Mouse (Mus musculus): Measurements from ENCODE around the gene Ankrd50. TPM values are rescaled to one million over a fixed set of nuclear protein-coding genes. Genes with fewer than 3 reads are reported as not detected.
A peak's percentile ranks its signal among the peaks of the same experiment; 100 is the strongest.

The Ankrd50 gene
- polyA plus RNA-seq (2012; rRNA removed), result 2.5 and 3.4 TPM in 2 replicates
- polyA plus RNA-seq (2014; fragmentation: Nextera tagmentation; extraction: Ambion mirVana), result 2.0 and 3.0 TPM in 2 replicates

- DNase-seq (ENCODE audit: low read depth in 3 of 3, low spot score in 3 of 3), result peak; percentile 85 to 91 (median 89)
- under 1% methylated on average over 57 of the region's 81 CpGs for WGBS (ENCODE audit: insufficient replicate concordance)
- Histone ChIP-seq H3K36me3 (replicated peaks; ENCODE audit: control insufficient read depth, insufficient read depth, low read depth) (no peaks in the 10 kb centered on the region), H3K27ac (no peak within 1 kb of the TSS; the same call in 1 of the 2 replicates), H3K4me1 (replicated peaks; ENCODE audit: control insufficient read depth in 2 of 2, insufficient read depth in 2 of 2, low read length in 1 of 2) (peaks cover 0 to 3% of the 10 kb centered on the region in 2 experiments; a peak in 1 of 4 replicates), H3K9ac (replicated peaks) (peak within 1 kb of the TSS; percentile 70), H3K9me3 (ENCODE audit: control insufficient read depth, low read length) (no peaks in the 10 kb centered on the region), H3K4me3 (ENCODE audit: insufficient read depth in 1 of 2, low read depth in 2 of 2, low read length in 2 of 2) (peak within 1 kb of the TSS; percentile 77 to 85), H3K27me3 (ENCODE audit: control insufficient read depth, insufficient read depth, low read length) (no peaks in the 10 kb centered on the region), H3K4me2 (ENCODE audit: low read depth) (peak within 1 kb of the TSS; percentile 89)
- ATAC-seq (ENCODE audit: insufficient read depth), result peak; percentile 95
- TF ChIP-seq CTCF (IDR thresholded peaks at IDR 0.05; ENCODE audit: low read depth), result 0 out of 2 replicates have a peak, but pooled peaks have one; percentile 10
- no peak for TF ChIP-seq EP300 (IDR thresholded peaks at IDR 0.05; ENCODE audit: low read depth)
These were observed at the start of gene Ankrd50 for GRCm38 (mm10) chr3:38484191-38485106. Gene Ankrd50 (minus strand): TSS chr3:38484844.

GRCm38 (mm10) chr3:38534245-38534644, 49.6 kb upstream of the Ankrd50 start:
- TF ChIP-seq CTCF (IDR thresholded peaks at IDR 0.05; ENCODE audit: low read depth) (no peak), EP300 (IDR thresholded peaks at IDR 0.05; ENCODE audit: low read depth) (no peak)
- no peaks in the 10 kb centered on the region for H3K27me3 ChIP-seq (ENCODE audit: control insufficient read depth, insufficient read depth, low read length)
- H3K4me2 ChIP-seq (ENCODE audit: low read depth), result no peak overlapping the region
- H3K36me3 ChIP-seq (replicated peaks; ENCODE audit: control insufficient read depth, insufficient read depth, low read depth), result no peaks in the 10 kb centered on the region
- no peak overlapping the region for H3K4me3 ChIP-seq (ENCODE audit: insufficient read depth in 1 of 2, low read depth in 2 of 2, low read length in 2 of 2)
- H3K9ac ChIP-seq (replicated peaks), result no peak overlapping the region
- no peak overlapping the region for H3K27ac ChIP-seq
- no peaks in the 10 kb centered on the region for H3K4me1 ChIP-seq (replicated peaks; ENCODE audit: control insufficient read depth in 2 of 2, insufficient read depth in 2 of 2, low read length in 1 of 2)
- 70% methylated on average over 6 of the region's 6 CpGs for WGBS (ENCODE audit: insufficient replicate concordance)
- DNase-seq (ENCODE audit: low read depth in 3 of 3, low spot score in 3 of 3), result no peak
- H3K9me3 ChIP-seq (ENCODE audit: control insufficient read depth, low read length), result no peaks in the 10 kb centered on the region
- no peak for ATAC-seq (ENCODE audit: insufficient read depth)

GRCm38 (mm10) chr3:38520426-38520825, 35.8 kb upstream of the Ankrd50 start:
- WGBS (ENCODE audit: insufficient replicate concordance), result 58% methylated on average over 2 of the region's 2 CpGs
- DNase-seq (ENCODE audit: low read depth in 3 of 3, low spot score in 3 of 3) (no peak), ATAC-seq (ENCODE audit: insufficient read depth) (no peak)
- Histone ChIP-seq H3K4me3 (ENCODE audit: insufficient read depth in 1 of 2, low read depth in 2 of 2, low read length in 2 of 2) (no peak overlapping the region), H3K9ac (replicated peaks) (no peak overlapping the region), H3K4me1 (replicated peaks; ENCODE audit: control insufficient read depth in 2 of 2, insufficient read depth in 2 of 2, low read length in 1 of 2) (no peaks in the 10 kb centered on the region), H3K27ac (no peak overlapping the region), H3K9me3 (ENCODE audit: control insufficient read depth, low read length) (no peaks in the 10 kb centered on the region), H3K36me3 (replicated peaks; ENCODE audit: control insufficient read depth, insufficient read depth, low read depth) (no peaks in the 10 kb centered on the region), H3K27me3 (ENCODE audit: control insufficient read depth, insufficient read depth, low read length) (no peaks in the 10 kb centered on the region), H3K4me2 (ENCODE audit: low read depth) (no peak overlapping the region)
- TF ChIP-seq CTCF (IDR thresholded peaks at IDR 0.05; ENCODE audit: low read depth), result no peak
- TF ChIP-seq EP300 (IDR thresholded peaks at IDR 0.05; ENCODE audit: low read depth), result no peak

GRCm38 (mm10) chr3:38519971-38520370, 35.3 kb upstream of the Ankrd50 start:
- Histone ChIP-seq H3K27me3 (ENCODE audit: control insufficient read depth, insufficient read depth, low read length) (no peaks in the 10 kb centered on the region), H3K4me1 (replicated peaks; ENCODE audit: control insufficient read depth in 2 of 2, insufficient read depth in 2 of 2, low read length in 1 of 2) (no peaks in the 10 kb centered on the region), H3K4me3 (ENCODE audit: insufficient read depth in 1 of 2, low read depth in 2 of 2, low read length in 2 of 2) (no peak overlapping the region), H3K9me3 (ENCODE audit: control insufficient read depth, low read length) (no peaks in the 10 kb centered on the region), H3K27ac (no peak overlapping the region), H3K36me3 (replicated peaks; ENCODE audit: control insufficient read depth, insufficient read depth, low read depth) (no peaks in the 10 kb centered on the region), H3K4me2 (ENCODE audit: low read depth) (no peak overlapping the region), H3K9ac (replicated peaks) (no peak overlapping the region)
- no peak for DNase-seq (ENCODE audit: low read depth in 3 of 3, low spot score in 3 of 3)
- TF ChIP-seq CTCF (IDR thresholded peaks at IDR 0.05; ENCODE audit: low read depth) (no peak), EP300 (IDR thresholded peaks at IDR 0.05; ENCODE audit: low read depth) (no peak)
- WGBS (ENCODE audit: insufficient replicate concordance), result 60% methylated on average over 3 of the region's 3 CpGs
- no peak for ATAC-seq (ENCODE audit: insufficient read depth)

- H3K27me3 ChIP-seq (ENCODE audit: control insufficient read depth, insufficient read depth, low read length), result no peaks in the 10 kb centered on the region
- H3K9ac ChIP-seq (replicated peaks), result no peak overlapping the region
- no peaks in the 10 kb centered on the region for H3K9me3 ChIP-seq (ENCODE audit: control insufficient read depth, low read length)
- DNase-seq (ENCODE audit: low read depth in 3 of 3, low spot score in 3 of 3), result no peak
- H3K27ac ChIP-seq, result no peak overlapping the region
- no peak for ATAC-seq (ENCODE audit: insufficient read depth)
- H3K4me3 ChIP-seq (ENCODE audit: insufficient read depth in 1 of 2, low read depth in 2 of 2, low read length in 2 of 2), result no peak overlapping the region
- 45% methylated on average over 4 of the region's 4 CpGs for WGBS (ENCODE audit: insufficient replicate concordance)
- H3K4me2 ChIP-seq (ENCODE audit: low read depth), result no peak overlapping the region
- TF ChIP-seq CTCF (IDR thresholded peaks at IDR 0.05; ENCODE audit: low read depth), result no peak
- TF ChIP-seq EP300 (IDR thresholded peaks at IDR 0.05; ENCODE audit: low read depth), result no peak
- H3K4me1 ChIP-seq (replicated peaks; ENCODE audit: control insufficient read depth in 2 of 2, insufficient read depth in 2 of 2, low read length in 1 of 2), result no peaks in the 10 kb centered on the region
- no peaks in the 10 kb centered on the region for H3K36me3 ChIP-seq (replicated peaks; ENCODE audit: control insufficient read depth, insufficient read depth, low read depth)
These were observed 19.0 kb upstream of the Ankrd50 start for GRCm38 (mm10) chr3:38503606-38504005.
